In genomic region chr13:111668016-111668415, GRCm38 (mm10) we compare ENCODE assay signal across 1 mouse cellular context.
TF ChIP-seq lines count a peak whose summit lies in the region.

No protein-coding gene starts in this region.

TF ChIP-seq in MEL, 35 proteins besides CTCF, POLR2A, EP300 and RAD21 (continued from another document):
- TF ChIP-seq KAT2A (conservative IDR thresholded peaks at IDR 0.05; ENCODE audit: low read depth, low read length) (no peak), MAX (IDR thresholded peaks at IDR 0.05; ENCODE audit: low read length) (no peak), ZKSCAN1 (IDR thresholded peaks at IDR 0.05; ENCODE audit: low read depth, low read length) (no peak), CHD1 (IDR thresholded peaks at IDR 0.05; ENCODE audit: low read depth, low read length) (no peak)
TF ChIP-seq in MEL: peak in this region for 3.
